Mouse (Mus musculus) macrophage (primary cell): Measurements from ENCODE around the gene Cc2d1b. TPM values are rescaled to one million over a fixed set of nuclear protein-coding genes. Genes with fewer than 3 reads are reported as not detected.

Experiments used
- H3K27ac ChIP-seq: fragments of 350-480 bp; formaldehyde crosslinking; 2 replicates; pipeline ENCODE4 v1.9.0; 2021
- H3K36me3 ChIP-seq: fragments of 350-480 bp; formaldehyde crosslinking; 2 replicates; pipeline ENCODE4 v1.9.0; 2021; ENCODE audit errors: inconsistent target
- H3K4me3 ChIP-seq: fragments of 350-480 bp; formaldehyde crosslinking; 2 replicates; pipeline ENCODE4 v1.9.0; 2021; ENCODE audit errors: inconsistent target
- H3K79me2 ChIP-seq: fragments of 350-480 bp; formaldehyde crosslinking; 2 replicates; pipeline ENCODE4 v1.9.0; 2021; ENCODE audit errors: inconsistent target
- WGBS: methylation state at CpG from one replicate; pipeline ENCODE4 v1.1.7; 2026; ENCODE audit warnings: inconsistent platforms; ENCODE audit not compliant: missing documents; 5-methylcytosine and 5-hydroxymethylcytosine counted together
- polyA plus RNA-seq: library from polyadenylated mRNA; stranded (reverse); fragments of 250-400 nt; gene quantifications from 3 replicates; pipeline ENCODE4 v1.2.4, GENCODE M21; 2018; ENCODE audit warnings: inconsistent platforms

The Cc2d1b gene
- polyA plus RNA-seq, 1 experiment from 2014 or later, result 64.5 TPM

- H3K79me2 ChIP-seq, result peaks cover 7% of the 10 kb centered on the region; the same call in 1 of the 2 replicates
- no peak overlapping the region for H3K4me3 ChIP-seq
- no peak overlapping the region for H3K27ac ChIP-seq
- WGBS, result 97% methylated on average over 5 of the region's 5 CpGs
- peaks cover 79% of the 10 kb centered on the region for H3K36me3 ChIP-seq
Observed at GRCm38 (mm10) chr4:108627066-108627465, 7.3 kb downstream of the Cc2d1b start.

DNA sequence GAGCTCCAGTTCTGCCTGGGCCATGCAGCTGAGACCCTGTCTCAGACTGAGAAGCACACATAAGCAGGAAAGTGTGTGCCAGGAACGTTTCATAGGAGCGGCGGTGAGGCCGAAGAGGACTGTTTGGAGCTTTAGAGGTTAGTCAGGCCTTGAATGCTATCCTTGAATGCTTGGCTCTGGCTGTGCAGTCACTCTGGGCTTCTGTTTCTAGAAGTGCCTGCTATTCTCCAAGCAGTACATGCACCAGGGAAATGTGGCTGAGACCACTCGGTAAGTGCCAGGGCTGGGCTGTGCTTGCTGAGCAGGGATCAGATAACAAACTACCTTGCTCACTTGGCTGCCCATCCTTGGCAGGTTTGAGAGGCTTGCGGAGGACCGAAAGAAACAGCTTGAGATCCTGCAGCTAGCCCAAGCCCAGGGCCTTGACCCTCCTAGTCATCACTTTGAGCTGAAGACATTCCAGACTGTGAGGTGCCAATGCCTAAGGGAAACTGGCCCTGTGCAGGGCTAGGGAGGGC lies 9.7 kb downstream of the Cc2d1b start:
- H3K36me3 ChIP-seq, result peaks cover 96% of the 10 kb centered on the region
- H3K79me2 ChIP-seq, result no peaks in the 10 kb centered on the region
- no peak overlapping the region for H3K4me3 ChIP-seq
- WGBS, result 96% methylated on average over 7 of the region's 7 CpGs
- no peak overlapping the region for H3K27ac ChIP-seq

DNA sequence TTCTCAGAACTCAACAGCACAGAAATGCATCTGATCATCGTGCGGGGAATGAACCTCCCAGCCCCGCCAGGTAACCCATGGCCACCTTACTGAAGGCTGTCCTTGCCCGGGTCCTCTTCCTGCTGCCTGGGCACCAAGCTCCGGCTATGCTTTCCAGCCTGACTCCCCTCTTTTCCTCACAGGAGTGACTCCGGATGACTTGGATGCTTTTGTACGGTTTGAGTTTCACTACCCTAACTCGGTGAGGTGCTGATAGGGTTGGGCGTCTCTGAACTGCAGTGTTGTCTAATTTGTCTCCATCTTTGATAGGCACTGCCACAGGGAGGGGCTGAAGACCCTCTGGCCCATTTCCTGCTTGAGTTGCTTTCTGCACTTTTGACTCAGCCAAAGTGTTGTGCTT lies 10.4 kb downstream of the Cc2d1b start:
- H3K79me2 ChIP-seq, result no peaks in the 10 kb centered on the region
- no peak overlapping the region for H3K27ac ChIP-seq
- H3K36me3 ChIP-seq, result peaks cover 97% of the 10 kb centered on the region
- 95% methylated on average over 9 of the region's 9 CpGs for WGBS
- H3K4me3 ChIP-seq, result no peak overlapping the region

- H3K4me3 ChIP-seq, result no peak overlapping the region
- H3K27ac ChIP-seq, result no peak overlapping the region
- peaks cover 83% of the 10 kb centered on the region for H3K36me3 ChIP-seq
- 98% methylated on average over 4 of the region's 4 CpGs for WGBS
- no peaks in the 10 kb centered on the region for H3K79me2 ChIP-seq
Observed at GRCm38 (mm10) chr4:108631616-108632015, 11.9 kb downstream of the Cc2d1b start.

DNA sequence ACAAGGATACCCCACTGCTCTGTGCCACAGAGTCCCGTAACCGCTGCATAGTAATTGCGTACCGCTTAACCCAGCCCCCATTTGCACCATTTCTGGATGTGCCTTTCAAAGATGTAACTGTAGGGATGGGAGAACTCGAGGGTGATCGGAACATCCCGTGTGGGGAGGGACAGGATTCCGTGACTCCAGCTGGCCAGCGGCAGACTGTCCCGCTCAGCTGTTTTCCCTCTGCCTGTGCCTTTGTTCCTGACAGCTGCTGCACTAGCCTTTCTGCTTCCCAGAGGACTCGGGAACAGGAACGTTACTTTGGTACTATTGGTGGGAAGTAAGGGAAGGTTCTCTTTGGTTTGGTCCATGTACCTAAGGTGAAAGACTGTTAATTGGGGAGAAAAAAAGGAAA lies 14.0 kb downstream of the Cc2d1b start:
- peaks cover 62% of the 10 kb centered on the region for H3K36me3 ChIP-seq
- WGBS, result 97% methylated on average over 12 of the region's 12 CpGs
- no peaks in the 10 kb centered on the region for H3K79me2 ChIP-seq
- H3K4me3 ChIP-seq, result no peak overlapping the region
- H3K27ac ChIP-seq, result no peak overlapping the region

- no peak overlapping the region for H3K27ac ChIP-seq
- H3K36me3 ChIP-seq, result peaks cover 53% of the 10 kb centered on the region
- no peaks in the 10 kb centered on the region for H3K79me2 ChIP-seq
- WGBS, result 96% methylated on average over 4 of the region's 4 CpGs
- no peak overlapping the region for H3K4me3 ChIP-seq
Observed at GRCm38 (mm10) chr4:108634696-108635095, 15.0 kb downstream of the Cc2d1b start.

DNA sequence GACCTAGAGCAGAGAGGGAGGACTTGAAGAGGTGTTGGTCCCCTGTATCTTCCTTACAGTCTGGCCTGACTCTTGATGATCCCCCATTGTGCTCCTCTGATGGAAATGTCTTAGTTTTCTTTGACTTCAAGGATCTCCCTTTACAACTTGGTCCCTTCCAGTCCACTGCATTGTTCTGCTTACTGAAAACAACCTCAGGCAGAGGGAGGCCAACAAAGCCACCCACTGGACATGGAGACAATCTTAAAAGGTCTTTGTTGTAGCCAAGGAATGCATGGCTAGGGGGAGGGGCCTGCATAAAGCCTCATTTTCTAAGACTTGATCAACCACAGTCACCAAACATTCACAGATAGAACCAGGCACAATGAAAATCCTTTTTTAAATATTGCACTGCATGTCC lies 15.4 kb downstream of the Cc2d1b start:
- Histone ChIP-seq H3K4me3 (no peak overlapping the region), H3K79me2 (no peaks in the 10 kb centered on the region), H3K36me3 (peaks cover 49% of the 10 kb centered on the region), H3K27ac (no peak overlapping the region)

DNA sequence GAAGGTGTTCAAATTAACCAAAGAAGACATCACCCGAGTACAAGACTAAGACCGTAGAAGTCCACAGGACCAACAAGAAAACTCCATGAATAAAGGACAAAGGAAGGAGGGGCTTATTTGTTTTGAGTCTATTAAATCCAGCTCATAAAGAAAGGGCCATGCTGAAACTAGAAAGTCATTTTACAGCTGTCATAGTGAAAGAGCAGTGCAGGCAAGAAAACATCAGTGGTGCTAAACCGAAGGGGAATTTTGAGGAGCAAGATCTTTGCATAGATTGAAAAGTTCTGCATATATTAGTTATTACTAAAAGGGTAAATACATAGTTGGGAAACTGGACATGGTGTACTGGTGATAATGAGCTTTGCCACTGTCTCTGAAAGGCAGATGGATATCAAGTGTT lies 18.0 kb downstream of the Cc2d1b start:
- WGBS, result 94% methylated on average over 3 of the region's 3 CpGs
- no peak overlapping the region for H3K4me3 ChIP-seq
- no peaks in the 10 kb centered on the region for H3K79me2 ChIP-seq
- H3K27ac ChIP-seq, result no peak overlapping the region
- peaks cover 25% of the 10 kb centered on the region for H3K36me3 ChIP-seq

DNA sequence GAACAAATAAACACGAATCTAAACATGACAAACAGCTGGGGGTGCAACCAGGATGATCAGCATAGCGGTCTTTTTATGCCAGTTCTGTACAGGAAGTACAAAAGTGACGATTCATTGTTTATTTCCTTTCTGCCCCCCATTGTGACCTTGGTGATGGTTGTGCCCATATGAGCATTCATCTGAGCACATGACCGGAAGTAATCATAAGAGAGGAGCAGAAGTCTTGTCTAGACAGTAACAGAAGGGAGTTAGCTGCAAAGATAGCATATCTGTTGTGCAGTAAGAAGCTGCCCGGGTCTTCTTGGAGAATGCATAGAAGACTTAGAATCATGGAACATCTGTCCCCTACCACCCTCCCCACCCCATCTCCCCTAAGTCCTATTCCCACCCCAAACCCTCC lies 19.0 kb downstream of the Cc2d1b start:
- Histone ChIP-seq H3K36me3 (peaks cover 15% of the 10 kb centered on the region), H3K79me2 (no peaks in the 10 kb centered on the region), H3K4me3 (no peak overlapping the region), H3K27ac (no peak overlapping the region)
- 45% methylated on average over 5 of the region's 5 CpGs for WGBS

DNA sequence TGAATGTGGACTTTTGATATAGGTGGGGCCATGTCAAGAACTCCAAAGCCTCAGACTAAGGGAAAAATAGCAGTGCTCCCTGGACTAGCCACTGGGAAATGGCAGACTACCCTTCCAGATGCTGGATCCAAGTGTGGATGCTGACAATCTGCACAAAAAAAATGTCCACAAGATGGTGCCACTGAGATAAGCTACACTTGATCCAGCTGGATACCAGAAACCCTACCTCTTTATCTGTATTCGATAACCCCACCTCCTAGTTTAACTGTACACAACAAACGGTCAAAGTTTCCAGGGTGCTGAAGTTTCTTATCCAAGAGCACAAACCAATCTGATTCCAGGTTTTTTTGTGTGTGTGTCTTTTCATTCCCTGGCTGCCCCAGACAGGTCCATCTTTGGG lies 44.7 kb downstream of the Cc2d1b start:
- no peaks in the 10 kb centered on the region for H3K36me3 ChIP-seq
- no peaks in the 10 kb centered on the region for H3K79me2 ChIP-seq
- H3K27ac ChIP-seq, result no peak overlapping the region
- no peak overlapping the region for H3K4me3 ChIP-seq
- 65% methylated on average over 2 of the region's 2 CpGs for WGBS

Other genes with a start within 250 kb of the Cc2d1b start
- not detected in 3 replicates for gene Shisal2a, start 236.6 kb upstream of the Cc2d1b start, polyA plus RNA-seq
- gene Gpx7, start 213.0 kb upstream of the Cc2d1b start, polyA plus RNA-seq, result 0.18 to 0.41 TPM (median 0.22 TPM) in 3 replicates
- gene Tut4, start 160.5 kb upstream of the Cc2d1b start, polyA plus RNA-seq, result 27.1 to 50.0 TPM (median 31.4 TPM) in 3 replicates
- gene Prpf38a, start 40.6 kb upstream of the Cc2d1b start, polyA plus RNA-seq, result 38.8 to 42.1 TPM (median 40.2 TPM) in 3 replicates
- 0.28 to 5.4 TPM (median 0.93 TPM) in 3 replicates for gene Orc1, start 40.5 kb upstream of the Cc2d1b start, polyA plus RNA-seq
- not detected in 3 replicates for gene 3110021N24Rik, start 99.7 kb downstream of the Cc2d1b start, polyA plus RNA-seq
- 0.55 to 1.7 TPM (median 1.3 TPM) in 3 replicates for gene Zfyve9, start 160.9 kb downstream of the Cc2d1b start, polyA plus RNA-seq
- gene Btf3l4, start 213.7 kb downstream of the Cc2d1b start, polyA plus RNA-seq, result 34.5 to 70.6 TPM (median 61.1 TPM) in 3 replicates
- gene Txndc12, start 214.7 kb downstream of the Cc2d1b start, polyA plus RNA-seq, result 53.6 to 64.7 TPM (median 56.5 TPM) in 3 replicates
- gene Kti12, start 227.8 kb downstream of the Cc2d1b start, polyA plus RNA-seq, result 7.3 to 17.3 TPM (median 8.9 TPM) in 3 replicates
- not detected in 3 replicates for gene A730015C16Rik, start 228.7 kb downstream of the Cc2d1b start, polyA plus RNA-seq